Mouse (Mus musculus) forebrain, embryonic 10.5 days (tissue): Measurements from ENCODE around the gene Lmx1b. TPM values are rescaled to one million over a fixed set of nuclear protein-coding genes. Genes with fewer than 3 reads are reported as not detected.

Experiments
- DNase-seq: peaks from one replicate; pipeline ENCODE4 v3.0.0-alpha.2; 2017; ENCODE audit warnings: low spot score; ENCODE audit errors: extremely low spot score
- H3K27ac ChIP-seq: fragments of 300-500 bp; sonication (generic); 2 replicates; pipeline ENCODE4 v1.5.1; 2016; ENCODE audit warnings: mild to moderate bottlenecking
- H3K27me3 ChIP-seq: fragments of 300-500 bp; sonication (generic); 2 replicates; pipeline ENCODE4 v1.6.1; 2016; ENCODE audit warnings: mild to moderate bottlenecking; ENCODE audit not compliant: poor library complexity, severe bottlenecking
- H3K36me3 ChIP-seq: fragments of 300-500 bp; sonication (generic); replicated peaks from 2 replicates; pipeline ENCODE4 v1.6.1; 2016; ENCODE audit warnings: mild to moderate bottlenecking, moderate library complexity
- H3K4me1 ChIP-seq: fragments of 300-500 bp; sonication (generic); 2 replicates; pipeline ENCODE4 v1.6.1; 2016
- H3K4me3 ChIP-seq: fragments of 300-500 bp; sonication (generic); 2 replicates; pipeline ENCODE4 v1.5.1; 2016; ENCODE audit warnings: mild to moderate bottlenecking, moderate library complexity
- H3K9me3 ChIP-seq: fragments of 300-500 bp; sonication (generic); 2 replicates; pipeline ENCODE4 v1.6.1; 2016; ENCODE audit warnings: mild to moderate bottlenecking, moderate library complexity
- WGBS: fragments of 180-500 bp; shearing (Covaris S2); methylation state at CpG from one replicate; pipeline ENCODE4 v1.1.7; 2016; 5-methylcytosine and 5-hydroxymethylcytosine counted together
- polyA plus RNA-seq: library from polyadenylated mRNA; unstranded; fragments of >200 nt; fragmentation: Nextera tagmentation; extraction: Ambion mirVana; gene quantifications from 2 replicates; pipeline ENCODE4 v1.2.1, GENCODE M21; 2016

Gene Lmx1b
- polyA plus RNA-seq, 1 experiment from 2014 or later: 1.3 TPM

DNA sequence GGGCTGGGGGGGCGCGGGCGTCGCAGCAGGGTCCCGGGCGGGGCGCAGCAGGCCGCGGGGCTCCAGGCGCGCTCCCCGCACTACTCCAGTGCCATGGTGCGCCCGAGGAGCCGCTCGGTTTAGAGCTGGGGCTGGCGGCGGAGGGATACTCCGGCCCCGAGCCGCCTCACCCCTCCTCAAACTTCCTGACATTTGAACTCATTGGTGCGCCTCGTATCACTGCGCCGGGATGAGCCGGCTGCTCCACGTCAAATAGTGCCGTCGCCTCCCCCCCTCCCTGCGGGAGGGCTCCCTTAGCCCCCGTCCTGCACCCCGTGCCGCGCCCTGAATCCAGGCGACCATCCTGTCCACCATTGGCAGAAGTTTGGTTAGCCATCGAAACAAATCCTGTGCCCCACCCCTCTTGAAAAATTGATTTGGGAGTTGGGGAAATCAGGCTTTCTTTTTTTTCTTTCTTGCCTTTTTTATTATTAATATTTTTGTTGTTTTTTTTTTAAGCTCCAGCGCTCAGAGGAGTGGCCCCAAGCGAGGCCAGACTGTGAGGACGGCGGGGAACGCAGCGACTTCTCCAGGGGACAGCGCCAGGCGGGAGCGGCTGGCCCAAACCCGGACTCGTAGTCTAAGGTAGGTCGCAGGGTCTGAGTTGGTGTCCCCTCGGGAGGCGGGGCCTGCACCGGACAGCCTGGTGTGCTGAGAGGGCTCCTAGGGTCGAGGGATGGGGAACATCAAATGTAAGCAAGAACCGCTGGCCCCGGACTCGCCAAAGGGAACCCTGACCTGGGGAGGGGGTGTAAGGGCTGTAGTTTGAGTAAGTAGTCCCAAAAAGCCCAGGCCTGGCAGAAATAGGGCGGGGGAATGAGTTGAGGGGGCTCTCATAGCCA, 907 bp upstream of the Lmx1b start:
- peak; percentile 79 for DNase-seq
- peak overlapping the region; percentile 55 for H3K4me3 ChIP-seq
- no peaks in the 10 kb centered on the region for H3K9me3 ChIP-seq
- WGBS: under 1% methylated on average over 41 of the region's 56 CpGs
- peaks cover 100% of the 10 kb centered on the region for H3K27me3 ChIP-seq
- no peaks in the 10 kb centered on the region for H3K36me3 ChIP-seq
- peak overlapping the region; percentile 56 for H3K27ac ChIP-seq
- H3K4me1 ChIP-seq: peaks cover 68% of the 10 kb centered on the region

DNA sequence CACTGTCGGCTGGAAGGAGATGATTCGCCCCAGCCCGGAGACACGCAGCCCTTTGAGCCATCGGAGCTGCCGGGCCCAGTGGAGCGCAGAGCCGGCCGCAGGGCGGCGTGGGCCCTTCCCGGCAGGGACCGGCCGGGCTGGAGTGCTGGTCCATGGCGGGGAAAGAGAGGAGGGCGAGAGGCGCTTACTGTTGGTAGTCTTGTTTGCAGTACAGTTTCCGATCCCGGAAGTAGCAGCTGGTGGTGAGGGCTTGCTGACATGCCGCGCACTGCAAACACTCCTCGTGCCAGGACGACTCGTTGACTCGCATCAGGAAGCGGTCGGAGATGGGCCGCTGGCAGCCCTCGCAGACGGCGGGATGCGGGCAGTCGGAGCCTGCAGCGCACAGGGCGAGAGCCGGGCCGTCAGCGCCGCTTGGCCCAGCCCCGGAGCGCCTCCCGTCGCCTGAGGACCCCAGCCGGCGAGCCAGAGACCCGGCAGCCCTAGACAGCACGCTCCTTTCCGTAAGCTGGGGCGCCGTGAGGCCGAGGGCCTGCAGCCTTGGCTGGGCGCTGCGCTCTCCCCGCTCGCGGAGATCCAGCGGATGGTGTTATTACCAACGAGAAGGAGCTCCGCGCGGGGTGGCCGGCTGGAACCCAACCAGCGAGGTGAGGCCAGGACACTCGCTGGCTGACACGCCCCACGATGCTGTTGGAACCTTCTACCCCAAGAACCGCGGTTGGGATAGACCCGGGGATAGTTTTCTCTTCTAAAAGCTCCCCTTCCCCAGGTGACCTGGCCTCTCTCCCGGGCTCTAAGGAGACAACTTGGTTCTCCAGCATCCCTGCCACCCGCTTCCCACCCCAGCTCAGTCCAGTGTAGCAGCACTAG, 775 bp downstream of the Lmx1b start:
- no peaks in the 10 kb centered on the region for H3K36me3 ChIP-seq
- H3K4me1 ChIP-seq: peaks cover 67% of the 10 kb centered on the region
- peak; percentile 68 for DNase-seq
- H3K4me3 ChIP-seq: peak overlapping the region; percentile 55
- peak overlapping the region; percentile 67; the same call in 1 of the 2 replicates for H3K27ac ChIP-seq
- H3K27me3 ChIP-seq: peaks cover 100% of the 10 kb centered on the region
- WGBS: under 1% methylated on average over 71 of the region's 71 CpGs
- no peaks in the 10 kb centered on the region for H3K9me3 ChIP-seq

DNA sequence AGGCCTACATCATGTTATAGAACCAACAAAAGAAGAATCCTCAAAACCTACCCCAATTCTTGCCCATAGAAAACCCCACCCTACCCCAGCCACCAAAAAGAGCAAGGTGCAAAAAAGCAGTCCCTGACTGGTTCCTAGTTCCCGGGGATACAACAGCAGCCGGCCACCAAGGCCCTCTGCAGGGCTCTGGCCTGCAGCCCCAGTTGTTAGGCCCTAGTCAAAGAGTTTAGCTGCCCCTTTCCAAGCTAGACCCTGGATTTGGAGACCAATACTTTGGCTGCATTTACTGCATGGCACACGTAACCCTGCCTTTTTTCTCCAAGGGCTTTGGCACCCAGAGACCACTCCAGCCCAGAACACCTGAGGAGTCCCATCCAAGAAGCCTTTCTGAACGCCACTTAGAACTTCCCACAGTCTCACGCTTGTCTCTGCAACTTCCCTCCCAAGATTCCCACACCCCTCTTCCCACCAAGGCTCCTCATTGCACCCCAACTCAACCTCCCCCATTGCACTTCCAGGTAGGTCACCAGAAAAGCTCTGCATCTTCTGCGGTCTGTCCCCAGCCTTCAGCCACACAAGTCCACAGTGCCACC, 2.1 kb downstream of the Lmx1b start:
- no peak overlapping the region for H3K27ac ChIP-seq
- peak overlapping the region; percentile 55 for H3K4me3 ChIP-seq
- no peaks in the 10 kb centered on the region for H3K9me3 ChIP-seq
- WGBS: 18% methylated on average over 6 of the region's 6 CpGs
- H3K27me3 ChIP-seq: peaks cover 100% of the 10 kb centered on the region
- DNase-seq: peak; percentile 51
- H3K36me3 ChIP-seq: no peaks in the 10 kb centered on the region
- peaks cover 67% of the 10 kb centered on the region for H3K4me1 ChIP-seq

DNA sequence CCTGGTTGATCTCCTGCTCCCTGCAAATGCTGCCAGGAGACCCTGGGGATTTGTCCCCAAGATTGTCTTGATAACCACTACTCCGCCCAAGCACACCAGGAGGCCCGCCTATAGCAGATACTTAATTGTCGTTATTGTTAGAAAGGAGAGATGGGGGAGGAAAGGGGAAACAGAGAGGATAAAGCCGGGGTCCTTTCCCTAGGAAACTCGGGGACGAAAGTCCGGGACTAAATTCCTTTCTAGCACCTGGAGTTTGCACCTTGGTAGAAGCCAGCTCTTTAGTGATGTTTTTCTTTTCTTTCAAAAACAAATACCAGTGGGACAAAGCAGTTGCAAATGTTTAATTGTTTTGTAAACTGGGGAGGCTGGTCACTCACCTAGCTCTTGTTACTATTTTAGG, 3.0 kb downstream of the Lmx1b start:
- Histone ChIP-seq H3K4me1 (peaks cover 67% of the 10 kb centered on the region), H3K4me3 (no peak overlapping the region), H3K27me3 (peaks cover 100% of the 10 kb centered on the region), H3K27ac (no peak overlapping the region), H3K36me3 (no peaks in the 10 kb centered on the region), H3K9me3 (no peaks in the 10 kb centered on the region)
- WGBS: 1% methylated on average over 7 of the region's 7 CpGs
- peak; percentile 44 for DNase-seq

DNA sequence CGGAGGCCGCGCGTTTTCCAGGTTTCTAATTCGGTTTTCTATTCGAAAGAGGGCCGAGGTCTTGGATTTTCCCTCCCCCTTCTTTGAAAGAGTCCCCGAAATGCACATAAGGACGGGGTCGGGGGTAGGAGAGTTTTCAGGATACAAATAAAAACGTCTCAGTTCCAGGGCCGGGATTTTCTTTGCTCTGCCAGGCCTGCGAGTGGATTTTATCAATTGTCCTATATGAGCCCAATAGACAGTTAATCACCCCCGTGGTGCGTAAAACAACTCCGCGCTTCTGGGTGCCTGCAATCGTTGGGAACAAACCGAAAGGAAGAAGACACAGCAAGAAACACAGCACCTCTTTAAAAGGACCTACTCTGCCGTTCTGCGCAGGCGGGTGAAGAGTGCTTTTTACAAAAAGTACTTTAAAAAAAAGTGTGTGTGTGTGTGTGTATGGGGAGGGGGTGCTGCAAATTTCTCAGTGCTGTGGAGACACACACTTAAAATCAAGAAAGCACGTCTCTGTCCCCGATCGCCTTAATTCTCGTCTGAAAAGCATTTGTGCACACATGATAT, 3.6 kb downstream of the Lmx1b start:
- H3K27ac ChIP-seq: no peak overlapping the region
- no peaks in the 10 kb centered on the region for H3K36me3 ChIP-seq
- DNase-seq: peak; percentile 42
- peak overlapping the region; percentile 27; the same call in 1 of the 2 replicates for H3K4me3 ChIP-seq
- under 1% methylated on average over 26 of the region's 26 CpGs for WGBS
- H3K4me1 ChIP-seq: peaks cover 67% of the 10 kb centered on the region
- H3K9me3 ChIP-seq: no peaks in the 10 kb centered on the region
- H3K27me3 ChIP-seq: peaks cover 100% of the 10 kb centered on the region

DNA sequence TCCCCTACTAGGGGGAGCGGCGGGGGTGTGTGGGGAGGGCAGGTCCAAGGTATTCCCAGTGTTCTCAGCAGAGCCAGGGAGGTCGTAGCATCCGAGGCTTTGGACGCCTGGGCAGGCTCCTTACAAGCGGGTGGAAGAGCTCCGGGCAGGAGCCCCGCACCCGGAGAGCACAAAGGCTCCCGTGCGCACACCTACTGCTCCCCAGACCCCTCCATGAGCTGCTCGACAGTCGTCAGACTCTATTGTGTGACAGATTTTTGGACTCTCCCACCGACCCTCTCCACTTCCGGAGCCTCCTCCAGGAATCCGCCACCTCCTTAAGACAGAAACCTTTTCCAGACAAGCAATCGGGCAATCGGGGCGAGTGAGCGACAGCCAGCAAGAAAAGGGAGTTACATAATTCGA, 4.2 kb downstream of the Lmx1b start:
- Histone ChIP-seq H3K9me3 (no peaks in the 10 kb centered on the region), H3K4me1 (peaks cover 68% of the 10 kb centered on the region), H3K36me3 (no peaks in the 10 kb centered on the region), H3K27me3 (peaks cover 100% of the 10 kb centered on the region), H3K27ac (no peak overlapping the region), H3K4me3 (peak overlapping the region; percentile 27; the same call in 1 of the 2 replicates)
- WGBS: under 1% methylated on average over 21 of the region's 21 CpGs
- DNase-seq: no peak

DNA sequence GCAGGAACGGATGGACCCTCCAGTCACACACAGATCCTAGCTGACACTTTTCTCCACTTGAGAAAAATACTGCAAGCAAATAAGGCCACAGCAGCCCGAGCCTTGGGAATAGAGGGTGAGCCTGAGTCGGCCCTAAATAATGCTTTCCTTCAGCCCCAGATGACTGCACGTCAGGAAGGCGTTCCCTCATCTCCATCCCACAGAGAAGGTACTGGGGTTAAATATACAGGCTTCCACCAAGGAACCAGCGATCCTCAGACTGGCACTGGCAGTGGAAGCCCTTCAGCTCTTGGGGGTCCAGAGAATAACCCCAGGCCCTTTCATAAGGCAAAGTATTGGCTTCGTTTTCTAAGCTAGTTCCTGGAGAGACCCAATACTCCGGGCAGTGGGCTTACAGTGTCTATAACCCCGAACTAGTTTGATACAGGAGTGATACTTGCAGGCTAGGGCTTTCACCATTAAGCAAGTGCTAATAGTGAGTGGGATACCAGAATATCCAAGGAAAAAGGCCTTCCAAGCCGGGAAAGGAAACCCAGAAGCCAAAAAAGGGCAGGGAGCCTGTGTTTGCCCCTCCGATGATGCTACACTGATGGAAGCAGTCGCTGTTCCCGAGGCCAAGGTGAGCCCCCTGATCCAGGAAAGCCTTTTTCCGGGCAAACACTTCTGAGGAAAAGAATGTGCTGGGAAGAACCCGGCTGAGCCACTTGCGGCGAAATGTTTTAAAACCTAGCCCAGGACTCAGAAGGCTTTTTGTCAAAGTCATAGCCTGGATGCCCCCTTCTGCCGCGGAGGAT, 4.8 kb downstream of the Lmx1b start:
- no peak overlapping the region for H3K27ac ChIP-seq
- H3K36me3 ChIP-seq: no peaks in the 10 kb centered on the region
- no peaks in the 10 kb centered on the region for H3K9me3 ChIP-seq
- 5% methylated on average over 19 of the region's 19 CpGs for WGBS
- peaks cover 100% of the 10 kb centered on the region for H3K27me3 ChIP-seq
- H3K4me3 ChIP-seq: peak overlapping the region; percentile 27; the same call in 1 of the 2 replicates
- peak; percentile 61 for DNase-seq
- H3K4me1 ChIP-seq: peaks cover 68% of the 10 kb centered on the region

DNA sequence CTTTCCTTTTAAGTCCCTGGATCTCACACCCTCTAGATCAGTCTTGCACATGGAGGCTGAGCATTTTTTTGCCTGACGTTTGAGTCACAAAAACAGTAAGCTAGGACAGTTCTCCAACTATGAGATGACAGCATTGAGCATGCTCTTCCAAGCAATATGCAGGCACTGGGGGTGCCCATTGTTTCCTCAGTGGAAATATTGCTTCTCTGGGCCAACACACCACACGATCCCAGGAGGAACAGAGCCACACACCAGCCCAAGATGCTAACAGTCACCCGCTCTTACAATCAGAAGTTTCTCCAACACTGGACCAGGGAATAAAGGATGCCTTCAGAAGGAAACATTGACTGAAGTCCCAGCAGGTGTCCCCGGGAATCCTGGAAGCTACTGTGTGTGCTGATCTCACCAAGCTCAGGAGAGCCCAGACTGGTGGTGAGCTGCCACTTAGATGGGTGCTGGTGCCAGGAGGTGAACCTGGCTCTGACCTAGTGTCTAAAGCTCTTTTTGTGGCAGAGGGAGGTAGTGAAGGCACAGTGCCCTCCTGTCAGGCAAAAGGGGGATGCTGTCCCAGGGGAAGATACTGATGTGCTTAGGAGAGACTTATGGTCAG, 5.7 kb downstream of the Lmx1b start:
- no peaks in the 10 kb centered on the region for H3K9me3 ChIP-seq
- DNase-seq: no peak
- peaks cover 100% of the 10 kb centered on the region for H3K27me3 ChIP-seq
- 16% methylated on average over 4 of the region's 4 CpGs for WGBS
- H3K4me3 ChIP-seq: no peak overlapping the region
- H3K4me1 ChIP-seq: peaks cover 73% of the 10 kb centered on the region
- H3K36me3 ChIP-seq: no peaks in the 10 kb centered on the region
- no peak overlapping the region for H3K27ac ChIP-seq

DNA sequence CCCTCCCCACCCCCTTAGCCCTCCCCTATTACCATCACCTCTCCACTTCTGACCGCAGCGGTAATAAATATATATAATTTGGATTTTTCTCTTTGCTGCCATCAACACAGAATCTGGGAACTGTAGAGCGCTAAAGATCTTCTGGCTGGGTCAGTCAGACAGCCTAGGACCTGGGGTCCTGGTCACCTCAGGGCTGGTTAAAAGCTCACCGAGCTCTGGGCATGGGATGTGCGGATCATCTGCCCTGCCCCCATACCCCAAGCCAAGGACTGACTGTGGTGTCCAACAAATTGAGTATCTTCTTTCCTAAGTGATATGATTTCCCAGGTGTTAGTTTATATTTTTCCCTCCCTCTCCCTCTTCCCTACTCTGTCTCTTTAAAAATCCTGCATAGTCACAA, 6.4 kb downstream of the Lmx1b start:
- WGBS: 20% methylated on average over 5 of the region's 5 CpGs

DNA sequence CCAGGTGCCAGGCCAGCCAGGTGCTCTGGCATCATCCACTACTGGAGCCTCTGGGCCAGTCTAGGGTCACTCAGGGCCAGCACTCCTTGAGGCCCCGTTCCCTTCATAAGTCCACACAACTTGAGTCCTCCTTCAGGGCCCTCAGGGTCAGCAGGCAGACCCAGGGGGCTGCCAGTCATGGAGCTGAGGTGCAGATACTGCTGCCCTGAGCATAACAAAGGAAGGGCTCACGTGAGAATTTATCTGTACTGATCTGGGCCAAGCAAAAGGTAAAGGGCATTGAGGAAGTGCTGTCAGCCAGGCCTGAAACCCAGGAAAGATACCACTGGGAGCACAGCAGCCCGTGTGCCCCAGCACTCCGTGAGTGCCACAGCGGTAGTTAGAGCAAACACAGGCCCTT, 7.1 kb downstream of the Lmx1b start:
- H3K27me3 ChIP-seq: peaks cover 100% of the 10 kb centered on the region
- no peak overlapping the region for H3K27ac ChIP-seq
- DNase-seq: no peak
- H3K4me1 ChIP-seq: peaks cover 79% of the 10 kb centered on the region
- H3K4me3 ChIP-seq: no peak overlapping the region
- no peaks in the 10 kb centered on the region for H3K36me3 ChIP-seq
- 14% methylated on average over 5 of the region's 5 CpGs for WGBS
- no peaks in the 10 kb centered on the region for H3K9me3 ChIP-seq

More for the DNA sequence above, 6.4 kb downstream of the Lmx1b start:
- Histone ChIP-seq H3K27ac (no peak overlapping the region), H3K4me1 (peaks cover 73% of the 10 kb centered on the region), H3K4me3 (no peak overlapping the region), H3K36me3 (no peaks in the 10 kb centered on the region), H3K27me3 (peaks cover 100% of the 10 kb centered on the region), H3K9me3 (no peaks in the 10 kb centered on the region)
- no peak for DNase-seq

DNA sequence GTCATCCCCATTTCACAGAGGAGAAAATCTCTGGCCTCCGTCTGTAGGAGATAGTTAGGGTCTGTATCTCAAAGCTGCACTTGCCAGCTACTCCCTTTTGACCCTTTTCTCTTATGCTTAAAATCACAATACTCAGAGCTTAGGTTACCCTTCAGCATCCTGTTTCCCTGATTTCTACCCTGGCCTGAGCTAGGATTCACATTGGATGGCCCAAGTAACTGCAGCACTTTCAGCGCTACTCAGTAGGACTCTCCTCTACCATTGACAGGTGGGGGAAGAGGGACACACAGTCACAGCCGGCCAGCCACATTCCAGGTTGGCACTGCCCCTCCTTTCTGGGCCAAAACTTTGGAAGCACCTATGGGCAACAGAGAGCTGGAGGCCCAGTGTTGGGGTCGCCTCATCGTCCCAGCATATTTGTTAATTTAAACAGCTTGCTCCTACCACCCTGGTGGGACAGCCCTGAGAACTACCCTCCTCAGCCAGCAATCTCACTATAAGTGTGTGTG, 7.7 kb downstream of the Lmx1b start:
- Histone ChIP-seq H3K4me1 (peaks cover 85% of the 10 kb centered on the region), H3K9me3 (no peaks in the 10 kb centered on the region), H3K36me3 (no peaks in the 10 kb centered on the region), H3K27me3 (peaks cover 100% of the 10 kb centered on the region), H3K27ac (no peak overlapping the region), H3K4me3 (0 out of 2 replicates have a peak overlapping the region, but pooled peaks have one; percentile 40)
- 7% methylated on average over 5 of the region's 5 CpGs for WGBS
- no peak for DNase-seq
